Mouse (Mus musculus): ENCODE data around the gene Slc39a11. TPM values are rescaled to one million over a fixed set of nuclear protein-coding genes. Genes with fewer than 3 reads are reported as not detected.

Slc39a11 gene
- polyA plus RNA-seq, 1 experiment from 2014 or later = 31.2 TPM

DNA sequence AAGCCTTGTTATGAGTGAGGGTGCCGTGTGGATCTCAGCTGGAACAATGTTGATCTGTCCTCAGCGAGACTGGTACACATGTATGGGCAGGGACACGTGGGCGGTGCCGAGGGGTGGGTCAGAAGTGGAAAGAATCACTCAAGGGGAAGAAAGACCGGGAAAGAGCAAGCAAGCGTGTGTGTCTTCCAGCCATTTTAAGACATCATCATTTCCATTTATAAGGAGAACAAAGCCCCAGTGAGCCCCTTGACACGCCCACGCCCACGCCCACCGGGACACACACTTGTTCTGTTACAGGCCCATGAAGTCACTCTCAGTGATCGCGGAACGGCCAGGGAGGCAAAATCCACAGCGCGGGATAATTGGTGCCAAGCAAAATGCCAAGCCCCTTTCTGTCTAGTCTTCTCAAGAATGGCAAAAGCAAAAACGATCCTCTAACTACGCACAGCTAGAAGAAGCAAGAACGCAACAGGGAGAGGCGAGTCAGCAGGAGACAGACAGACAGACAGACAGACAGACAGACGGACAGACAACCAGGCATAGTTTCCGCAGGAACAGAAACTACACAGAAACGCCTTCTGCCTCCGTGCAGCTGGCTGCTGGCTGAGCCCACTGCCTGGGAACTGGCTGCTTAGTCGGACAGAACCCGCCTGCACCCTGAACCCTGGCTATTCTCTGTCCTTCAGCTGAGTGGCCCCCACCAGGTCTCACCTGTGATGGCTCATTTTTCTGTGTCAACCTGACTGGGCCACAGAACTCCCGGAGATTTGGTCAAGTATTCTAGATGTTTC is 364.7 kb downstream of the Slc39a11 start:
- H3K36me3 ChIP-seq = no peaks in the 10 kb centered on the region
- peaks cover 19% of the 10 kb centered on the region for H3K4me1 ChIP-seq (replicated peaks)
- H3K9ac ChIP-seq (replicated peaks) = no peak overlapping the region
- H3K9me3 ChIP-seq = no peaks in the 10 kb centered on the region
- peaks cover 27% of the 10 kb centered on the region for H3K27me3 ChIP-seq
- peak overlapping the region; percentile 19; the same call in 1 of the 2 replicates for H3K4me2 ChIP-seq (replicated peaks)
- 68% methylated on average over 27 of the region's 27 CpGs for WGBS
- no peak overlapping the region for H3K27ac ChIP-seq
- no peak overlapping the region for H3K4me3 ChIP-seq (replicated peaks)
- no peak for ATAC-seq

DNA sequence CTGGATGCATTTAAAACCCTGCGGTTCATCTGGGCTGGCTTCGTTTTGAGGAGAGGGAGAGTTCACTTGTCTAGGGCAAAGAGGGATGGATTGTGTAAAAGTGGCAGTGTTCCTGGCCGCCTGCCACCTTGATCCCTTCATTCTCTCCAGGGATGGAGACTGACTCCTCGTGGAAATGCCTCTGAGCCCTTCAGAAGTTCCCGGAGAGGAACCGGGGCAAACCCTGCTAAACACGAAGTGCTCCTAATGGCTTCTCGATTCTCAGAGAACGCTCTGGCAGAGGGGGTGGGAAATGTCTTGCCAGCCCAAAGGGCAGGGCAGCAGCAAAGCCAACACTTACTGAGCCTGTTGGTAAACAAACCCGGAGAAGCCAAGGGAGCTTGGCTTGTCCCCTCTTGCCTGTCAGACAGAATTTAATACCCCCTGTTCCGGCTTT is 366.5 kb downstream of the Slc39a11 start:
- Histone ChIP-seq H3K4me2 (replicated peaks) (no peak overlapping the region), H3K27ac (0 out of 2 replicates have a peak overlapping the region, but pooled peaks have one; percentile 11), H3K36me3 (no peaks in the 10 kb centered on the region), H3K9ac (replicated peaks) (no peak overlapping the region), H3K4me3 (replicated peaks) (no peak overlapping the region), H3K9me3 (no peaks in the 10 kb centered on the region), H3K27me3 (peaks cover 22% of the 10 kb centered on the region), H3K4me1 (replicated peaks) (peaks cover 19% of the 10 kb centered on the region)
- ATAC-seq = no peak
- WGBS = 41% methylated on average over 11 of the region's 11 CpGs

DNA sequence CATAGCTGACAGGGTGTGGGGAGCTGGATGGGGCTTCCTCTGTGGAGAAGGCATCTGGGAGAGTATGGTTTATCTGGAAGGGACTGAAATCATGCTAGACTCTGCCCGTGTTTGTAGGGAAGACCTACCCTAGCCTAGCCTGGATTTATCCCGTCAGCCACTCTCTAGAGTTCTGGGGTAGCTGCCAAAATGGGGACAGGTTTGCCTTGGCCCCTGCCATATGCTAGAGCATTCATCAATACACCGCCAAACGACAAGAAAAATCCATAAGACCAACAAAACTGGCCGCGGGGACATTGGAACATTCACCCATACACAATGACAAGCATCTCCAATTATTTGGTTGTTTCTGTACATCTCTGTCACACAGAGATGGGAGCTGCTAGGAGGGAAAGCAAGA is 371.6 kb downstream of the Slc39a11 start:
- Histone ChIP-seq H3K4me1 (replicated peaks) (peaks cover 17% of the 10 kb centered on the region), H3K9ac (replicated peaks) (no peak overlapping the region), H3K27me3 (peaks cover 17% of the 10 kb centered on the region), H3K4me2 (replicated peaks) (no peak overlapping the region), H3K9me3 (no peaks in the 10 kb centered on the region), H3K36me3 (no peaks in the 10 kb centered on the region), H3K4me3 (replicated peaks) (no peak overlapping the region), H3K27ac (no peak overlapping the region)
- 85% methylated on average over 6 of the region's 6 CpGs for WGBS
- ATAC-seq = no peak

DNA sequence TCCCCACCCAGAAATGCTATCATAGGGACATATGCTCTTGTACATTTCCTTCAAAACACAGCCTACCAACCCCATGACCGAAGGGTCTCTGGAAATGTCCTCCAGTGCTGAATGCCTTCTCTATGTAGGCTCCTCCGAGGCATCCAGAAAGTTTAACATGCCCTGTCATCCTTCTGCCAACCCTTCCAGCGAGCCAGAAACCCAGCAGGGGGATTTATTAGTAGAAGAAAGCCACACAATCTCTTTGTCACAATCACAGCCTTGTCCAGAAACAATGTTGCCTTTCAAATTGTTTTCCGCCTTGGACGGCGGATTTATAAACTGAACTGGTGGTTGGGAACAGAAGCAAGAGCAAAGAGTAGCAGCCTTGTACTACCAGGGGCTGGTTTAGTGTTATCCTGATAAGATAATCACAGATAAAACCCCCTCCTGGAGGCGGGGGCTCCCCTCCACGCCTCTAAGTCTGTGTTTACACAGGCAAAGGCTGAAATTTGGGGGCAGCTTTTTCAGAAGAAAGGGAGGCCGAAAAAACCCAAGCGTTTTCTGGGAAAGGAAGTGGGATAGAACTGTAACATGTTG is 372.8 kb downstream of the Slc39a11 start:
- H3K36me3 ChIP-seq = no peaks in the 10 kb centered on the region
- H3K9ac ChIP-seq (replicated peaks) = no peak overlapping the region
- H3K4me1 ChIP-seq (replicated peaks) = peaks cover 11% of the 10 kb centered on the region
- peaks cover 13% of the 10 kb centered on the region for H3K27me3 ChIP-seq
- WGBS = 47% methylated on average over 10 of the region's 10 CpGs
- ATAC-seq = no peak
- H3K4me2 ChIP-seq (replicated peaks) = no peak overlapping the region
- no peak overlapping the region for H3K4me3 ChIP-seq (replicated peaks)
- no peaks in the 10 kb centered on the region for H3K9me3 ChIP-seq
- H3K27ac ChIP-seq = no peak overlapping the region

DNA sequence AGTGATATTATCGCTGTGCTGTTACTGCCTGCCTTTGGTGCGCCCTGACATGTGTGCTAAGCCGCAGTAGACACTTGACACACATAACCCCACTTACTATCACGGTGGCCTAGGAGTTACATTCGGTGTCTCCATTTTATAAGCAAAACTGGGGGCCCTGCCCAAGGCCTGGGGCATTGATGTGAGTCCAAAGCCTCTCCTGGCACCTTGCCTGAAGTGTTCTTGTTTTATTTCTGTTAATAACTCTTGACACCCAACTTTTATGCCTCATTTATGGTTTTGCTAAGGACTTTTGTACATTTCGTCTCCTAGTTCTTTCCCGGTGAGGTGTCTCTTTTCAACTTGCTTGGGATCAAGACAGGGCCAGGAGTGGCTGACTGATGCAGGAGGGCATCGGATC is 373.4 kb downstream of the Slc39a11 start:
- no peak for ATAC-seq
- H3K27ac ChIP-seq = no peak overlapping the region
- WGBS = 93% methylated on average over 8 of the region's 8 CpGs

DNA sequence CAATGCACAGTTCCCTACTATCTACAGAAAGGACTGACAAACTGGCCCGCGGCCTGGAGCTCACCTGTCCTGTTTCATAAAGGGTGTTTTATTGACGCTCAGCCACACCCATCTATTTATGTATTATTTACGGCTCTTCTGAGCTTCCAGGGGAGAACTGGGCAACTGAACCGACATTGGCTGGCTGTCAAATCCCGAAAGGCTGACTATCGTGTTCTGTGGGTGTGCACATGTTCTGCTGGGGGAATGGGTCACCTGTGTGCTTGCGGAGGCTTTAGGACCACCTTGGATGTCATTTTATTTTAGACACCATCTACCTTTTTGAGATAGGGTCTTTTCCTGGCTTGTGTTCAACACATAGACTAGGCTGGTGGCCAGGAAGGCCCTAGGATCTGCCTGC is 375.8 kb downstream of the Slc39a11 start:
- ATAC-seq = no peak
- H3K9ac ChIP-seq (replicated peaks) = no peak overlapping the region
- H3K9me3 ChIP-seq = no peaks in the 10 kb centered on the region
- H3K27ac ChIP-seq = no peak overlapping the region
- H3K4me2 ChIP-seq (replicated peaks) = no peak overlapping the region
- no peak overlapping the region for H3K4me3 ChIP-seq (replicated peaks)
- H3K4me1 ChIP-seq (replicated peaks) = peaks cover 11% of the 10 kb centered on the region
- 0 out of 2 replicates have a peak, but pooled peaks cover 2% of the 10 kb centered on the region for H3K27me3 ChIP-seq
- no peaks in the 10 kb centered on the region for H3K36me3 ChIP-seq
- WGBS = 88% methylated on average over 8 of the region's 8 CpGs

More for the DNA sequence above, 373.4 kb downstream of the Slc39a11 start:
- no peaks in the 10 kb centered on the region for H3K36me3 ChIP-seq
- peaks cover 11% of the 10 kb centered on the region for H3K4me1 ChIP-seq (replicated peaks)
- no peak overlapping the region for H3K4me2 ChIP-seq (replicated peaks)
- H3K9me3 ChIP-seq = no peaks in the 10 kb centered on the region
- H3K9ac ChIP-seq (replicated peaks) = no peak overlapping the region
- peaks cover 7% of the 10 kb centered on the region for H3K27me3 ChIP-seq
- no peak overlapping the region for H3K4me3 ChIP-seq (replicated peaks)

DNA sequence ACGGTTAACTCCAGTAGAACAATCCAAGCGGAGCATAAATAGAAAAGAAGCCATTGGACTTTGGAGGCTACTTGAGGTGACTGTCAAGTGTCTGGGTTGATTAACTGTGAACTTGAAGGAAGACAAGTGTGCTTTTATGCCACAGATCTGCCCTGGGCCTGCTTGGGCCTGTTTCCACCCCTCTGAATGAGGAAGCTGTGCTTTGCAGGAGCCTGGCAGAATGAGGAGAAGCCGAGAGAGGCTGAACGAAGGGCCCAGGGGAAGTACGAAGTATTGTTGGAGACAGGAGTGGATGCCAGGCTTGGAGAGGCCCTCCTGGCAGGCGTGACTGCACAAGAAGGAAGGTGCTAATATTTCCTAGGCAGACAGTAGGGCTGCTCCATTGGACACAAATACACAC is 378.0 kb downstream of the Slc39a11 start:
- no peak overlapping the region for H3K27ac ChIP-seq
- no peak for ATAC-seq
- WGBS = 68% methylated on average over 6 of the region's 6 CpGs

DNA sequence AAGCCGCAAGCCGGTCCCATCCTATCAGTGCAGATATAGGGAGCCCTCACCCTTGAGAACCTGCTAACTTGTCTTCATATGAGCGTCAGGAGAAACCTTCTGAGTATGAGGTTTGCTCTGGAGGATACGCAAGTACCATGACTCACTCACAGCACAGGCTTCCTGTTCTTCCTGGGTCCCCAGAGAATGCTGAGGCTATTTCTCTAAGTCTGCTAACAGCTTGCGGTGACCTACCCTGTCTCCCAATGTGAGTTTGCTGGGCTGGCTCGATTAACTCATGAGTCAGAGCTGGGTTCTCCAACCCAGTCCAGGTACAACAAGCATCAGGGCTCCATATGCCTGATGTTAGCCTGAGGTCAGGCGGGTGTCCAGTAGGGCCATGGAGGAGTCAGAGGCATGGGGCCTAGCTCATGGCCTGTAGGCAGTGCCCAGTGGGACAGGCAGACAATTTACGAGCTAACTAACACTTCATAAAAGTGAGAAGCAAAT is 381.0 kb downstream of the Slc39a11 start:
- WGBS = 95% methylated on average over 8 of the region's 8 CpGs
- H3K27ac ChIP-seq = no peak overlapping the region
- H3K4me3 ChIP-seq (replicated peaks) = no peak overlapping the region
- H3K4me2 ChIP-seq (replicated peaks) = no peak overlapping the region
- H3K9ac ChIP-seq (replicated peaks) = no peak overlapping the region
- H3K4me1 ChIP-seq (replicated peaks) = 0 out of 2 replicates have a peak, but pooled peaks cover 4% of the 10 kb centered on the region
- no peaks in the 10 kb centered on the region for H3K36me3 ChIP-seq
- no peak for ATAC-seq
- no peaks in the 10 kb centered on the region for H3K9me3 ChIP-seq
- 0 out of 2 replicates have a peak, but pooled peaks cover 2% of the 10 kb centered on the region for H3K27me3 ChIP-seq

More for the DNA sequence above, 378.0 kb downstream of the Slc39a11 start:
- H3K4me3 ChIP-seq (replicated peaks) = no peak overlapping the region
- H3K9me3 ChIP-seq = no peaks in the 10 kb centered on the region
- no peak overlapping the region for H3K9ac ChIP-seq (replicated peaks)
- H3K36me3 ChIP-seq = no peaks in the 10 kb centered on the region
- H3K27me3 ChIP-seq = 0 out of 2 replicates have a peak, but pooled peaks cover 2% of the 10 kb centered on the region
- H3K4me1 ChIP-seq (replicated peaks) = peaks cover 3% of the 10 kb centered on the region
- no peak overlapping the region for H3K4me2 ChIP-seq (replicated peaks)

DNA sequence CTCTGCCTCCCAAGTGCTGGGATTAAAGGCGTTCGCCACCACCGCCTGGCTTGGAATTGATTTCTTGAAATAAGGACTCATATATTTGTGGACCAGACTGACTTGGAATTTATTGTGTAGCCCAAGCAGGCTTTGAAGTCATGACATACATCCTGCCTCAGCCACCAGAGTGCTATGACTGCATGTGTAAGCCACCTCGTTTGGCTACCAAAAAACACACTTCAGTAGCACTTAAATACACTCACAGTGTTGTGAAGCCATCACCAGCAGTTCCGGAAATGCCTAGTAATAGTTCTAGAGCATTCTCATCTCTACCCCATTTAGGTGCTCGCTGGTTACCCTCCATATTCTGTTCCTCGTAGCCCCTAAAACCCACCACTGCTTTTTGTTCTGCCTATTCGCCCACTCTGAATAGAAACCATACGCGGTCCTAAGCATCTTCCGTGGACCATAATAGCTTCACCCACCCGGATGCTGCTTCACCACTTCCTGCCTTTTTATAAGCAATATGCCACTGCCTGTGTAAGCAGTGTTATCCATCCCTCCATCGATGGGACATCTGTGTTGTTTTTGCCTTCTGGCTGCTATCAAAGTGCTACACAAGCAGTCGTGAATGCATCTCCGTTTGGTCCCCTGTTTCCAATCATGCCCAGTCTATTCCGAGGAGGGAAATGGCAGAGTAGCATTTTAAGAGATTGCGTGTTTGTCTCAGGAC is 382.2 kb downstream of the Slc39a11 start:
- Histone ChIP-seq H3K9me3 (no peaks in the 10 kb centered on the region), H3K9ac (replicated peaks) (no peak overlapping the region), H3K4me1 (replicated peaks) (peaks cover 7% of the 10 kb centered on the region), H3K27me3 (0 out of 2 replicates have a peak, but pooled peaks cover 2% of the 10 kb centered on the region), H3K36me3 (no peaks in the 10 kb centered on the region), H3K4me3 (replicated peaks) (no peak overlapping the region), H3K4me2 (replicated peaks) (no peak overlapping the region), H3K27ac (no peak overlapping the region)
- no peak for ATAC-seq
- WGBS = 83% methylated on average over 17 of the region's 17 CpGs

DNA sequence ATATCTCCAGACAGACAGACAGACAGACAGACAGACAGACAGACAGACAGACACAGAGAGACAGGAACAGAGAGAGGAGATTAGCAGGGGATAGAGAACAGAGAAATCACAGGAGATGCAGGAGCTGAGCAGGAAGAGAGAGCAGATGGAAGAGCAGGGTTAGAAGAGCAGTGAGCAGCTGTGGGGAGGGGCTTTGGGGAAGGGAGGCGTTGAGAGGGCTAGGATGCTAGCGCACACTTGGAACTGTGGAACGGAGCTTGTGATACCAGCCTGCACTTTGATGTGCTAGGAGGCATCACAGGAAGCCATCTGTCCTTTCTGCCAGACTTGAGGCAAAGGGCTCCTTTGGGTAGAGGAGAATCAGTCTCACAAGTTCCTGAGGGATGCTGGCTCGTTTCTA is 383.2 kb downstream of the Slc39a11 start:
- Histone ChIP-seq H3K4me1 (replicated peaks) (peaks cover 17% of the 10 kb centered on the region), H3K9me3 (no peaks in the 10 kb centered on the region), H3K9ac (replicated peaks) (no peak overlapping the region), H3K36me3 (no peaks in the 10 kb centered on the region), H3K27ac (no peak overlapping the region), H3K4me2 (replicated peaks) (no peak overlapping the region), H3K4me3 (replicated peaks) (no peak overlapping the region), H3K27me3 (0 out of 2 replicates have a peak, but pooled peaks cover 2% of the 10 kb centered on the region)
- 46% methylated on average over 4 of the region's 4 CpGs for WGBS
- no peak; the same call in 1 of the 2 replicates for ATAC-seq

DNA sequence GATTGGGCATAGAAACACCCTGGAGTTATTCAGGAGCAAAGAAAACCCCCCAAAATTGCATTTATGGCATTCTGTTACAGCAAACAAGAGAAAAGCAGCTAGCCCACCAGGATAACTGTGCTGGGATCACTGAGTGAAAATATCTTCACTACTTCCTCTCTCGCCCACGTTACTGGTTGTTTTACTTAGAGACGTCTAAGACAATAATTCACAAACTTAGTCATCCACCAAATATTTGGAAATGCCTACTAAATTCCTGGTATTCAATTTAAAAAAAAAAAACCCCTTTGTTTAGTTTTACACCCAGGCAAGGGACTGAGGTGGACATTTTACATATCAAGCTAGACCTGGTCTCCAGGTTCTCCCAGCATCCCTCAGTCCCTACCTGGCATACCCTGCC is 384.3 kb downstream of the Slc39a11 start:
- 92% methylated on average over 3 of the region's 3 CpGs for whole genome bisulfite sequencing
- Histone ChIP-seq H3K27ac (no peak overlapping the region), H3K9ac (replicated peaks) (no peak overlapping the region)

DNA sequence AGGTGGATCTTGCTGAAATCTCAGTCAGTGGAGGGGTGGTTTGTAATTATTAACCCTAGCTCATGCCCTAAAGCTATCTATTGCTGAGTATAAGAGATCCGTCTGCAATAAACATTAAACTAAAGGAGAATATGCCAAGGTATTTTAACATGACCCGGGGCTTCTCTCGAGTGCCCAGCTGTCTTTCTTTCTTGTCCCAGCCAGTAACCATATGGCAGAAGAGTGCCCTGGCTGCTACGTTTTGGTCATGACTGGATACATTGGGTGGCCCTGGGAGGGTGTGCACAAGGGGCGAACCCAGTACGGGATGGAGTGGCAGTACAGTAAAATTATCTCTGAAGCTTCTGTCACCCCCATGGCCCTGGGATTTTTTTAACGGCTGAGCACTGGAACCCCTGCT is 385.9 kb downstream of the Slc39a11 start:
- 75% methylated on average over 7 of the region's 7 CpGs for WGBS

More for the DNA sequence above, 384.3 kb downstream of the Slc39a11 start:
- no peak for ATAC-seq
- peaks cover 24% of the 10 kb centered on the region for H3K4me1 ChIP-seq (replicated peaks)
- H3K4me3 ChIP-seq (replicated peaks) = no peak overlapping the region
- peaks cover 11% of the 10 kb centered on the region; the same call in 1 of the 2 replicates for H3K27me3 ChIP-seq
- H3K9me3 ChIP-seq = no peaks in the 10 kb centered on the region
- H3K4me2 ChIP-seq (replicated peaks) = no peak overlapping the region
- no peaks in the 10 kb centered on the region for H3K36me3 ChIP-seq

More for the DNA sequence above, 385.9 kb downstream of the Slc39a11 start:
- H3K9ac ChIP-seq (replicated peaks) = no peak overlapping the region
- H3K27me3 ChIP-seq = peaks cover 9% of the 10 kb centered on the region; the same call in 1 of the 2 replicates
- no peaks in the 10 kb centered on the region for H3K36me3 ChIP-seq
- no peak for ATAC-seq
- H3K27ac ChIP-seq = no peak overlapping the region
- H3K9me3 ChIP-seq = no peaks in the 10 kb centered on the region
- H3K4me1 ChIP-seq (replicated peaks) = peaks cover 24% of the 10 kb centered on the region
- H3K4me2 ChIP-seq (replicated peaks) = no peak overlapping the region
- H3K4me3 ChIP-seq (replicated peaks) = no peak overlapping the region

Measured in midbrain, embryonic 13.5 days (tissue).